Mouse (Mus musculus): ENCODE measurements around the gene Timp3. TPM values are rescaled to one million over a fixed set of nuclear protein-coding genes. Genes with fewer than 3 reads are reported as not detected.

Timp3 gene
- total and polyA plus RNA-seq, 3 experiments = not detected

DNA sequence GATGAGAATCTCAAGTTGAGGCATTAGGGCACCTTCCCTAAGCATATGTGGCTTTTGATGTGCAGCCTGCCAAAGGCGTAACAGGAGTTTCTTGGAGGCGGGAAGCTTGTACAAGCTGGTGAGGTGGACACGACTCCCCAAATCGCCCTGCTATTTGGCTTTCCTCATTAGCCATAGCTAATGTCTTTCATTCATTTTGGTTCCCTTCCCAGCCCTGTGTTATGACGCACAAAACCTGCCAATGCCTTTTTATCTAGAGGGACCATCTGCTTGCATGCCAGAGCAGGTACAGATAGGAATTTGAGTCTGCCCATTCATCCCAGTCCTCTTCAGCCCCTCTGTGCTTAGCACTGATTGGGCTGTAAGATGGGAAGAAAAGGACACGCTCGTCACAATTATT is 40.2 kb downstream of the Timp3 start:
- Histone ChIP-seq H3K4me1 (ENCODE audit: control insufficient read depth in 1 of 2, insufficient read depth in 2 of 2, low read length in 2 of 2) (no peaks in the 10 kb centered on the region), H3K9me3 (replicated peaks; ENCODE audit: insufficient read depth, low read length) (no peaks in the 10 kb centered on the region), H3K79me2 (ENCODE audit: control insufficient read depth, insufficient read depth, low read length, poor library complexity) (no peaks in the 10 kb centered on the region), H3K27me3 (ENCODE audit: control insufficient read depth in 1 of 2, insufficient read depth in 2 of 2, low read length in 2 of 2) (no peaks in the 10 kb centered on the region), H3K9ac (ENCODE audit: control insufficient read depth, low read depth, low read length, poor library complexity, severe bottlenecking) (no peak overlapping the region), H3K4me3 (ENCODE audit: control insufficient read depth in 1 of 2, insufficient read depth in 1 of 2, low read depth in 2 of 2, low read length in 2 of 2) (no peak overlapping the region), H3K27ac (ENCODE audit: control insufficient read depth, low read depth, low read length) (no peak overlapping the region), H3K36me3 (ENCODE audit: control insufficient read depth in 1 of 2, insufficient read depth in 2 of 2, low read length in 2 of 2) (no peaks in the 10 kb centered on the region)
- no peak for TF ChIP-seq GABPA (IDR thresholded peaks at IDR 0.05; ENCODE audit: low read depth, low read length)
- no peak for TF ChIP-seq CHD2 (IDR thresholded peaks at IDR 0.05; ENCODE audit: low read length)
- TF ChIP-seq EP300 (IDR thresholded peaks at IDR 0.05; ENCODE audit: low read depth in 1 of 2, low read length in 2 of 2) = no peak
- TF ChIP-seq POLR2AphosphoS2 (IDR thresholded peaks at IDR 0.05; ENCODE audit: low read length) = no peak
- no peak for TF ChIP-seq HCFC1 (IDR thresholded peaks at IDR 0.05; ENCODE audit: low read depth, low read length)
- TF ChIP-seq MAZ (IDR thresholded peaks at IDR 0.05; ENCODE audit: low read depth, low read length) = no peak
- TF ChIP-seq UBTF (IDR thresholded peaks at IDR 0.05; ENCODE audit: borderline replicate concordance, insufficient read depth, low read depth, low read length) = no peak
- no peak for TF ChIP-seq TBP (IDR thresholded peaks at IDR 0.05; ENCODE audit: low read depth, low read length)
- no peak for TF ChIP-seq MYC (IDR thresholded peaks at IDR 0.05; ENCODE audit: low read depth, low read length)
- no peak for TF ChIP-seq ZC3H11A (IDR thresholded peaks at IDR 0.05; ENCODE audit: low read depth, low read length)
- TF ChIP-seq ZNF384 (IDR thresholded peaks at IDR 0.05; ENCODE audit: low read depth, low read length) = no peak
- TF ChIP-seq SIN3A (IDR thresholded peaks at IDR 0.05; ENCODE audit: low read length) = no peak
- TF ChIP-seq TAL1 (IDR thresholded peaks at IDR 0.05; ENCODE audit: low read length) = no peak
- TF ChIP-seq ELF1 (IDR thresholded peaks at IDR 0.05; ENCODE audit: low read depth, low read length) = no peak
- TF ChIP-seq ETS1 (IDR thresholded peaks at IDR 0.05; ENCODE audit: low read depth, low read length) = no peak
- no peak for TF ChIP-seq MXI1 (IDR thresholded peaks at IDR 0.05; ENCODE audit: low read depth, low read length)
- TF ChIP-seq POLR2AphosphoS5 (IDR thresholded peaks at IDR 0.05; ENCODE audit: borderline replicate concordance, low read depth, low read length) = no peak
- no peak for TF ChIP-seq NELFE (IDR thresholded peaks at IDR 0.05; ENCODE audit: low read depth, low read length)
- no peak for DNase-seq (ENCODE audit: low read depth, low spot score)

DNA sequence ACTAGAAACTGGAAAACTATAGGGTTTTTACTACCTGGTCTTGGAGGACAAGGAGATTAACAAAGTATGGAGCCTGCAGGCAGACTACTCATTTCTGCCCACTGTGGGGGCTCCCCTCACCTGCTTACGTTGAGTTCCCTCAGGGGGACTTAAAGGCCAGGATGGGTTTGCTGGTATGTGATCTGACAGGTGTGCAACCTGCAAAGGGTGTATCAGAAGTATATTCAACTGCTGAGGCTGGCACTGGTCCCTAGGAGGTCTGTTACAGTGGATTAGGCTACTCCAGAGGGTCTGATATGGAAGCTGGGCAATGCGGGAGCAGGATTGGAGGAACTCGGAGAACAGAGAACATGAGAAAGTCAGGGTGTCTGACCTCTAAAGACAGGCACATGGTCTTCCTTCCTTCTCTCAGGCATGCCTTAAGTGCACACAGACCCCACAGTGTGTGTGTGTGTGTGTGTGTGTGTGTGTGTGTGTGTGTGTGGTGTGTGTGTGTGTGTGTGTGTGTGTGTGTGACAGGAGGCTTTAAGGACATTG is 40.9 kb downstream of the Timp3 start:
- no peaks in the 10 kb centered on the region for H3K9me3 ChIP-seq (replicated peaks; ENCODE audit: insufficient read depth, low read length)
- no peaks in the 10 kb centered on the region for H3K79me2 ChIP-seq (ENCODE audit: control insufficient read depth, insufficient read depth, low read length, poor library complexity)
- H3K27ac ChIP-seq (ENCODE audit: control insufficient read depth, low read depth, low read length) = no peak overlapping the region
- TF ChIP-seq POLR2AphosphoS2 (IDR thresholded peaks at IDR 0.05; ENCODE audit: low read length) = no peak
- no peak for TF ChIP-seq GATA1 (IDR thresholded peaks at IDR 0.05; ENCODE audit: low read depth, low read length)
- TF ChIP-seq RAD21 (IDR thresholded peaks at IDR 0.05; ENCODE audit: low read depth, low read length) = no peak
- TF ChIP-seq MAX (IDR thresholded peaks at IDR 0.05; ENCODE audit: low read length) = no peak
- no peak for TF ChIP-seq HCFC1 (IDR thresholded peaks at IDR 0.05; ENCODE audit: low read depth, low read length)
- TF ChIP-seq JUND (IDR thresholded peaks at IDR 0.05; ENCODE audit: low read depth, low read length) = no peak
- TF ChIP-seq CHD1 (IDR thresholded peaks at IDR 0.05; ENCODE audit: low read depth, low read length) = no peak
- TF ChIP-seq MYC (IDR thresholded peaks at IDR 0.05; ENCODE audit: low read depth, low read length) = no peak
- no peak for TF ChIP-seq CHD2 (IDR thresholded peaks at IDR 0.05; ENCODE audit: low read length)
- no peak for TF ChIP-seq POLR2AphosphoS5 (IDR thresholded peaks at IDR 0.05; ENCODE audit: borderline replicate concordance, low read depth, low read length)
- H3K4me3 ChIP-seq (ENCODE audit: control insufficient read depth in 1 of 2, insufficient read depth in 1 of 2, low read depth in 2 of 2, low read length in 2 of 2) = no peak overlapping the region
- H3K9ac ChIP-seq (ENCODE audit: control insufficient read depth, low read depth, low read length, poor library complexity, severe bottlenecking) = no peak overlapping the region
- H3K4me1 ChIP-seq (ENCODE audit: control insufficient read depth in 1 of 2, insufficient read depth in 2 of 2, low read length in 2 of 2) = no peaks in the 10 kb centered on the region
- H3K36me3 ChIP-seq (ENCODE audit: control insufficient read depth in 1 of 2, insufficient read depth in 2 of 2, low read length in 2 of 2) = no peaks in the 10 kb centered on the region
- no peaks in the 10 kb centered on the region for H3K27me3 ChIP-seq (ENCODE audit: control insufficient read depth in 1 of 2, insufficient read depth in 2 of 2, low read length in 2 of 2)
- no peak for DNase-seq (ENCODE audit: low read depth, low spot score)

Measured in MEL (cell line).